Mouse (Mus musculus) kidney, adult 10 weeks (tissue): Measurements from ENCODE around the gene Lgals7. TPM values are rescaled to one million over a fixed set of nuclear protein-coding genes. Genes with fewer than 3 reads are reported as not detected.

Source experiments
- polyA plus RNA-seq: library from polyadenylated mRNA; stranded (reverse); fragments of 350-450 nt; fragmentation: Illumina TruSeq; extraction: RNeasy Lipid Tissue Mini Kit (QIAGEN cat#74804); gene quantifications from one replicate; pipeline ENCODE4 v1.2.3, GENCODE M21; 2014; ENCODE audit warnings: low read depth, low replicate concordance

The Lgals7 gene
- not detected for polyA plus RNA-seq

DNA sequence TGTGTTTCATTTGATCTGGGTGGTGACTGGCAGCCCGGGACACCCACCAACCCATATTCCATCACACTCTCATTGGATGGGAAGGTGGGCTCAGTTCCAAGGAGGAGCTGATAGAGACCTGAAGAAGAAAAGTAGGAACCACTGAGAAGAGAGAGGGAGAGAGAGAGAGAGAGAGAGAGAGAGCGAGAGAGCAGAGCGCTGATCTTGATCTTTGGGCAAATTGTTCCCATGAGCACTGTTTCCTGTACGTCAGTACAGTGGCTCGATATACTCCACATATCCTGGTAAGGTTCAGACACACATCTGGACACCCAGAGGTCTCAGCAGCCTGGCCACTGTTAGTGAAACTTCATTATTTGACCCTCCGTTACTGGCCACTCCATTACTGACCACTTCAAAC is at the start of gene Lgals7:
Gene Lgals7, plus strand, starts transcription at position 314 of the 400 bp plus-strand sequence.

GRCm38 (mm10) chr7:28824941-28825685 is 38.5 kb upstream of the Lgals7 start, which contains the start of gene Ech1:
Gene Ech1, plus strand, starts transcription at chr7:28825217.

GRCm38 (mm10) chr7:28833723-28834347 is 29.8 kb upstream of the Lgals7 start, which contains the start of gene Lgals4:
Gene Lgals4, plus strand, starts transcription at chr7:28833854.

DNA sequence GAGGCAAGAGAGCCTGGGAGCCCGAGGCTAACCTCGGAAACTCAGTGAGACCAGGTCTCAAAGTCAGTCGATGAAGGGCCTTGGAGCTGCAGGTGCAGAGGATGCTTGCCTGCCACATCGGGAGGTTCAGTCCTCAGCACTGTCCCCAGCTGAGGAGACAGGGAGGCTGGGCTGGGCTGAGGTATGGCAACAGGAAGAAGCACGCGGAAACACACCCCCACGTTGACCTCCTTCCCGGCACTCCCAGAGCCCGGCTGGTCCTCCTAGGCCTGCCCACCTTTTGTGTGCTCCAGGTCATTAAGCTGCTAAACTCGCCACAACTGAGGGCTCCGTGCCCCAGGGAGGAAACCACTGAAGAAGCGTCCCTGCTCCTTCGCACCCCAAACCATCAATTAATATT is 17.5 kb downstream of the Lgals7 start, which contains the start of gene Capn12:
Gene Capn12, plus strand, starts transcription at position 224 of the 400 bp plus-strand sequence.

Other genes with a start within 250 kb of the Lgals7 start
- not detected for gene Acp7, start 232.5 kb upstream of the Lgals7 start, polyA plus RNA-seq
- not detected for gene Fbxo27, start 171.0 kb upstream of the Lgals7 start, polyA plus RNA-seq
- gene Fbxo17, start 147.0 kb upstream of the Lgals7 start, polyA plus RNA-seq = 0.49 TPM
- gene Mrps12, start 122.0 kb upstream of the Lgals7 start, polyA plus RNA-seq = 28.9 TPM
- gene Sars2, start 121.9 kb upstream of the Lgals7 start, polyA plus RNA-seq = 0.24 TPM
- gene Ccer2, start 107.7 kb upstream of the Lgals7 start, polyA plus RNA-seq = not detected
- 20.8 TPM for gene Sirt2, start 97.1 kb upstream of the Lgals7 start, polyA plus RNA-seq
- not detected for gene Nfkbib, start 96.3 kb upstream of the Lgals7 start, polyA plus RNA-seq
- 3.4 TPM for gene Rinl, start 74.9 kb upstream of the Lgals7 start, polyA plus RNA-seq
- 173 TPM for gene Hnrnpl, start 55.3 kb upstream of the Lgals7 start, polyA plus RNA-seq
- gene Ech1, start 38.6 kb upstream of the Lgals7 start, polyA plus RNA-seq = 25.7 TPM
- gene Lgals4, start 30.0 kb upstream of the Lgals7 start, polyA plus RNA-seq = 2.0 TPM
- gene Capn12, start 17.6 kb downstream of the Lgals7 start, polyA plus RNA-seq = not detected
- 31.0 TPM for gene Actn4, start 98.5 kb downstream of the Lgals7 start, polyA plus RNA-seq
- gene Eif3k, start 118.0 kb downstream of the Lgals7 start, polyA plus RNA-seq = 3.8 TPM
- gene Map4k1, start 118.2 kb downstream of the Lgals7 start, polyA plus RNA-seq = not detected